19 mouse cellular contexts compared by ENCODE assay signal in genomic region chr4:148363366-148364121, GRCm38 (mm10).
DNase-seq lines count a peak whose midpoint lies in the region; ATAC-seq lines count a peak whose summit lies in the region.
"Had no signal": no experiment of that assay in that cellular context is flagged by ENCODE, and none has a peak within 500 bp of the region (broad histone marks: within the 10 kb centered on the region; RNA-seq: fewer than 3 reads in every experiment).

No protein-coding gene starts in this region.

- DNase-seq in cerebellum, adult 18-20 months: peak; percentile 22 to 29
- peak; percentile 34 for DNase-seq in cerebellum, adult 9-10 months
- DNase-seq in cerebellum, postnatal 10 days: no peak
- DNase-seq in cerebellum, postnatal 25 days: peak; percentile 55 to 58
- no peak for DNase-seq in cerebellum, postnatal 4 days (ENCODE audit: low spot score in 2 of 2)
- DNase-seq in embryo, embryonic 10 days (ENCODE audit: low spot score): peak; percentile 18
- no peak for DNase-seq in embryo, embryonic 11 days
- DNase-seq: adrenal gland, adult 8-10 months; adrenal gland, postnatal 14 days; adrenal gland, postnatal 36 days; B cell, adult 2 months; gastrocnemius, adult 2 months; gastrocnemius, postnatal 10 days had no signal

- ATAC-seq in cerebellum, adult (ENCODE audit: insufficient number of reproducible peaks, low FRiP score, low TSS enrichment): no peak
- ATAC-seq: activated CD4-positive, CD25-positive, alpha-beta regulatory T cell, adult 4 months; CD4-positive, CD25-positive, alpha-beta regulatory T cell, adult 4 months; forebrain, embryonic 14.5 days; forebrain, embryonic 16.5 days; Patski had no signal

Comparison
In these comparisons a context has a peak if more than half of its experiments do, and no peak if none do; other contexts are left out.
1. DNase-seq: peak in cerebellum, adult 18-20 months (2 of 2), cerebellum, adult 9-10 months (single experiment), cerebellum, postnatal 25 days (2 of 2) and embryo, embryonic 10 days (single experiment); none in cerebellum, postnatal 10 days (0 of 2), cerebellum, postnatal 4 days (0 of 2) and embryo, embryonic 11 days (single experiment).